Mouse (Mus musculus) urinary bladder, adult 18-20 months (tissue): ENCODE data around the gene Hps4.

Experiments
- DNase-seq, 2 experiments: peaks; one replicate each; pipeline ENCODE4 v3.0.0; 2022; ENCODE audit warnings: low spot score in 2 of 2, mixed read lengths in 2 of 2

The Hps4 gene

GRCm38 (mm10) chr5:112366879-112367278 is 24.0 kb downstream of the Hps4 start:
- no peak for DNase-seq

GRCm38 (mm10) chr5:112367338-112367737 is 24.5 kb downstream of the Hps4 start:
- DNase-seq, result no peak

- no peak for DNase-seq
Measured at GRCm38 (mm10) chr5:112367929-112368328, 25.0 kb downstream of the Hps4 start.

- no peak for DNase-seq
Measured at GRCm38 (mm10) chr5:112368666-112369065, 25.8 kb downstream of the Hps4 start.

GRCm38 (mm10) chr5:112369326-112369725 is 26.4 kb downstream of the Hps4 start:
- DNase-seq, result no peak

- DNase-seq, result no peak
Measured at GRCm38 (mm10) chr5:112370236-112370813, 27.4 kb downstream of the Hps4 start.

- DNase-seq, result no peak
Measured at GRCm38 (mm10) chr5:112371933-112372332, 29.1 kb downstream of the Hps4 start.

GRCm38 (mm10) chr5:112376111-112376510 is 33.2 kb downstream of the Hps4 start:
- no peak for DNase-seq

GRCm38 (mm10) chr5:112377380-112377779 is 34.5 kb downstream of the Hps4 start:
- no peak for DNase-seq

- DNase-seq, result no peak
Measured at GRCm38 (mm10) chr5:112378716-112379115, 35.8 kb downstream of the Hps4 start.

GRCm38 (mm10) chr5:112381154-112381553 is 38.3 kb downstream of the Hps4 start:
- DNase-seq, result no peak

GRCm38 (mm10) chr5:112382042-112382441 is 39.2 kb downstream of the Hps4 start:
- no peak for DNase-seq

- DNase-seq, result no peak
Measured at GRCm38 (mm10) chr5:112382641-112383330, 39.9 kb downstream of the Hps4 start.

GRCm38 (mm10) chr5:112384805-112385472 is 42.1 kb downstream of the Hps4 start:
- DNase-seq, result no peak

- DNase-seq, result no peak
Measured at GRCm38 (mm10) chr5:112385973-112386372, 43.1 kb downstream of the Hps4 start.

- DNase-seq, result no peak
Measured at GRCm38 (mm10) chr5:112389352-112389751, 46.5 kb downstream of the Hps4 start.

GRCm38 (mm10) chr5:112391002-112391401 is 48.1 kb downstream of the Hps4 start:
- no peak for DNase-seq

GRCm38 (mm10) chr5:112391676-112392323 is 48.9 kb downstream of the Hps4 start:
- no peak for DNase-seq

- DNase-seq, result no peak
Measured at GRCm38 (mm10) chr5:112393741-112394414, 51.0 kb downstream of the Hps4 start.

GRCm38 (mm10) chr5:112394415-112394763 is 51.5 kb downstream of the Hps4 start:
- DNase-seq, result no peak

- DNase-seq, result peak in 1 of 2 experiments; percentile 7
Measured at GRCm38 (mm10) chr5:112394779-112395443, 52.0 kb downstream of the Hps4 start, which contains the start of gene Asphd2. Gene Asphd2 (minus strand): TSS chr5:112394866.
